Mouse (Mus musculus) bone marrow macrophage, adult 2 months (primary cell): Measurements from ENCODE around the gene Atp5j. TPM values are rescaled to one million over a fixed set of nuclear protein-coding genes. Genes with fewer than 3 reads are reported as not detected.

Source experiments
- H3K27ac ChIP-seq: 2 replicates; pipeline ENCODE4 v1.5.1; 2012; ENCODE audit warnings: low read depth, low read length; ENCODE audit not compliant: insufficient read depth
- H3K4me1 ChIP-seq: 2 replicates; pipeline ENCODE4 v1.6.1; 2012; ENCODE audit warnings: low read length; ENCODE audit not compliant: control insufficient read depth, insufficient read depth
- H3K4me3 ChIP-seq: 2 replicates; pipeline ENCODE4 v1.5.1; 2012; ENCODE audit warnings: mild to moderate bottlenecking, low read length, moderate library complexity; ENCODE audit not compliant: insufficient read depth
- CTCF ChIP-seq: IDR thresholded peaks from 2 replicates; pipeline ENCODE4 v1.5.1; 2012; ENCODE audit warnings: low read depth, mild to moderate bottlenecking, low read length, moderate library complexity
- POLR2A ChIP-seq: IDR thresholded peaks from 2 replicates; pipeline ENCODE4 v1.6.1; 2012; ENCODE audit warnings: mild to moderate bottlenecking, low read depth, low read length, borderline replicate concordance
- polyA plus RNA-seq: library from polyadenylated mRNA; stranded (reverse); fragments of >200 nt; gene quantifications from 2 replicates; pipeline ENCODE4 v1.2.4, GENCODE M21; 2012; ENCODE audit not compliant: missing spikeins, insufficient read depth, insufficient read length

The Atp5j gene
- polyA plus RNA-seq, 1 experiment, result 290 TPM

- H3K4me3 ChIP-seq, result no peak overlapping the region
- no peak overlapping the region for H3K27ac ChIP-seq
- peaks cover 3% of the 10 kb centered on the region for H3K4me1 ChIP-seq
- TF ChIP-seq CTCF (no peak), POLR2A (no peak)
Measured at GRCm38 (mm10) chr16:84810254-84810653, 25.2 kb downstream of the Atp5j start.

GRCm38 (mm10) chr16:84807874-84808273, 27.6 kb downstream of the Atp5j start:
- H3K4me3 ChIP-seq, result no peak overlapping the region

DNA sequence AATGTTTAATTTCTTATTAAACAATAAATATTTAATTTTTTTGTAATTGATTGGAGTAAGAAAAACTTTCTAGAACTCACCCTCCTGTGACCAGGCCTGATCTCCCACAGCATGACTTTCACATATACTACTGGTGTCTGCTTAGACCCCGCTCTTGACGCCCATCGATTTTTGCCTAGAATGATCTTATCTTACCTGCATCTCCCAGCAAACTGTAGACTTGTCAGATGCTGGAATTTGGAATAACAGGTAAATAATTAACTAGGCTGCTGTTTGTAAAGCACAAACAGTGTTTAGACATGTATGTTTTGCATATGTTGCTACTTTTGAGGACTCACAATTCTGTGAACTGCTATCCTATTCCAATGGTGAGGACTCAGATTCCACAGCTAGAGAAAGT, 29.2 kb downstream of the Atp5j start:
- Histone ChIP-seq H3K4me3 (no peak overlapping the region), H3K4me1 (peaks cover 13% of the 10 kb centered on the region), H3K27ac (no peak overlapping the region)
- no peak for TF ChIP-seq CTCF
- TF ChIP-seq POLR2A, result no peak

More at GRCm38 (mm10) chr16:84807874-84808273, 27.6 kb downstream of the Atp5j start:
- TF ChIP-seq CTCF (no peak), POLR2A (no peak)
- H3K4me1 ChIP-seq, result peaks cover 3% of the 10 kb centered on the region
- no peak overlapping the region for H3K27ac ChIP-seq

- no peak for TF ChIP-seq CTCF
- Histone ChIP-seq H3K4me1 (peaks cover 10% of the 10 kb centered on the region), H3K4me3 (no peak overlapping the region), H3K27ac (no peak overlapping the region)
Measured at GRCm38 (mm10) chr16:84804866-84805265, 30.6 kb downstream of the Atp5j start.

- Histone ChIP-seq H3K4me1 (peaks cover 10% of the 10 kb centered on the region), H3K4me3 (no peak overlapping the region), H3K27ac (no peak overlapping the region)
- no peak for TF ChIP-seq POLR2A
- TF ChIP-seq CTCF, result no peak
Measured at GRCm38 (mm10) chr16:84802217-84802616, 33.2 kb downstream of the Atp5j start.

- no peak for TF ChIP-seq CTCF
- TF ChIP-seq POLR2A, result no peak
- Histone ChIP-seq H3K4me1 (peaks cover 13% of the 10 kb centered on the region), H3K27ac (no peak overlapping the region), H3K4me3 (no peak overlapping the region)
Measured at GRCm38 (mm10) chr16:84800038-84800437, 35.4 kb downstream of the Atp5j start.

- H3K27ac ChIP-seq, result no peak overlapping the region
- TF ChIP-seq POLR2A, result no peak
- no peak for TF ChIP-seq CTCF
Measured at GRCm38 (mm10) chr16:84796678-84797077, 38.7 kb downstream of the Atp5j start.

GRCm38 (mm10) chr16:84795337-84795736, 40.1 kb downstream of the Atp5j start:
- TF ChIP-seq POLR2A (no peak), CTCF (no peak)
- Histone ChIP-seq H3K27ac (peak overlapping the region; percentile 17; the same call in 1 of the 2 replicates), H3K4me1 (peaks cover 5% of the 10 kb centered on the region), H3K4me3 (no peak overlapping the region)

More at GRCm38 (mm10) chr16:84796678-84797077, 38.7 kb downstream of the Atp5j start:
- Histone ChIP-seq H3K4me1 (peaks cover 5% of the 10 kb centered on the region), H3K4me3 (no peak overlapping the region)

DNA sequence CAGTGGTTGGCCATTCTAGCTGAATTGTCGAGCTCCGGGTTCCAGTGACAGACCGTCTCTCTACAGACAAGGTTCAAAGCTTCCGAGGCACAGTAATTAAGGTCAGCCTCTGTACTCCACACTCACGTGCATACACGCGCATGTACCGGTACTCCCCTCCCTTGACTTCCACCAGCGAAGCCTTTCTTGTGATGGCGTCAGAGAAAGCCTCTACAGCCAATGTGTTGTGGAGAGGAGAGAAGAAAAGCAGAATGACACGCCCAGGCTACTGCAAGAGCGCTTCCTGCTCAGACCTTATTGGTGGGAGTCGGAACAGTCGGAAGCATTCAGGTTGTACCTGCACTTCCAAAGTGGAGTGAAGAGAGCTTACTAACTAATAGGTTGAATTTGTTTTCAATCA, 42.0 kb downstream of the Atp5j start:
- Histone ChIP-seq H3K4me3 (no peak overlapping the region), H3K4me1 (peaks cover 5% of the 10 kb centered on the region), H3K27ac (no peak overlapping the region)
- TF ChIP-seq CTCF (no peak), POLR2A (no peak)

DNA sequence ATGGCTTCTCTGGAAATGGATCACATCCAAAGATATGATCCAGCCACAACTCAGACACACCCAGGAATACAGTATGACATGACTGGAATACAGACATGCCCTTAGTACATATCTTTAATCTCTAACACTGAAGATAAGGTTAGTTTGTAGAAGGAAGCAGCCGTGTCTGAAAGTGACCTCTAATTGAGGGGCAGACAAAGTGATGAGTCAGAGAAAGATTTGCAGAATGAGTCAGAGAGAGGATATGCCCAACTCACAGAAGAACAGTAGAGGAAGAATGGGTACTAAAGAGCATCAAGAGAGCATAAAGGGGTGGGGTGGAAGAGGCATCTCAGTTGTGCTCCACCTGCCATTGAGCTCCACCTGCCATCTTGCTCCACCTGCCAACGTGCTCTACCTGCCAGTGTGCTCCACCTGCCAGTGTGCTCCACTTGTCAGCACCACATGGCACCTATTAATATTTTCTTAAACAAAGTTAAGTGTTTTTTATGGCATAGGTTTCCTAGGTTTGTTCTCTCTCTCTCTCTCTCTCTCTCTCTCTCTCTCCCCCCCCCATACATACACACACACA, 44.7 kb downstream of the Atp5j start:
- Histone ChIP-seq H3K27ac (no peak overlapping the region), H3K4me3 (no peak overlapping the region), H3K4me1 (peaks cover 5% of the 10 kb centered on the region)
- TF ChIP-seq POLR2A (no peak), CTCF (no peak)

GRCm38 (mm10) chr16:84784966-84785365, 50.5 kb downstream of the Atp5j start:
- TF ChIP-seq POLR2A (no peak), CTCF (no peak)
- Histone ChIP-seq H3K4me1 (peaks cover 3% of the 10 kb centered on the region; the same call in 1 of the 2 replicates), H3K4me3 (no peak overlapping the region), H3K27ac (no peak overlapping the region)
